Mouse (Mus musculus): ENCODE measurements around the gene Prm3. TPM values are rescaled to one million over a fixed set of nuclear protein-coding genes. Genes with fewer than 3 reads are reported as not detected.

Gene Prm3
- not detected in 2 replicates for polyA plus RNA-seq (2016; fragmentation: Nextera tagmentation; extraction: Ambion mirVana)

- no peak within 1 kb of the TSS for H3K27ac ChIP-seq (replicated peaks)
- peaks cover 18% of the 10 kb centered on the region for H3K27me3 ChIP-seq (ENCODE audit: low read depth, poor library complexity, severe bottlenecking)
- DNase-seq (ENCODE audit: low spot score), result no peak
- no peak within 1 kb of the TSS for H3K4me3 ChIP-seq
- H3K9me3 ChIP-seq (replicated peaks), result no peaks in the 10 kb centered on the region
- WGBS, result 77% methylated on average over 9 of the region's 9 CpGs
- H3K4me1 ChIP-seq, result peaks cover 19% of the 10 kb centered on the region
- H3K36me3 ChIP-seq, result no peaks in the 10 kb centered on the region
These were observed at the start of gene Prm3 for GRCm38 (mm10) chr16:10790702-10791101. Gene Prm3, minus strand, starts transcription at chr16:10790914.

GRCm38 (mm10) chr16:10840018-10840417 is 49.3 kb upstream of the Prm3 start:
- H3K27ac ChIP-seq (replicated peaks), result no peak overlapping the region
- 97% methylated on average over 12 of the region's 14 CpGs for WGBS
- no peaks in the 10 kb centered on the region for H3K27me3 ChIP-seq (ENCODE audit: low read depth, poor library complexity, severe bottlenecking)
- H3K36me3 ChIP-seq, result peaks cover 22% of the 10 kb centered on the region
- no peaks in the 10 kb centered on the region for H3K9me3 ChIP-seq (replicated peaks)
- no peak overlapping the region for H3K4me3 ChIP-seq
- DNase-seq (ENCODE audit: low spot score), result no peak
- H3K4me1 ChIP-seq, result peaks cover 56% of the 10 kb centered on the region

GRCm38 (mm10) chr16:10838487-10839245 is 48.0 kb upstream of the Prm3 start:
- WGBS, result 62% methylated on average over 10 of the region's 10 CpGs
- Histone ChIP-seq H3K27me3 (ENCODE audit: low read depth, poor library complexity, severe bottlenecking) (peaks cover 6% of the 10 kb centered on the region), H3K4me1 (peaks cover 49% of the 10 kb centered on the region), H3K9me3 (replicated peaks) (no peaks in the 10 kb centered on the region), H3K4me3 (no peak overlapping the region), H3K36me3 (peaks cover 22% of the 10 kb centered on the region), H3K27ac (replicated peaks) (no peak overlapping the region)
- peak; percentile 18 for DNase-seq (ENCODE audit: low spot score)

- 77% methylated on average over 1 of the region's 1 CpGs for WGBS
- no peak for DNase-seq (ENCODE audit: low spot score)
- Histone ChIP-seq H3K9me3 (replicated peaks) (no peaks in the 10 kb centered on the region), H3K27ac (replicated peaks) (peak overlapping the region; percentile 11; the same call in 1 of the 2 replicates), H3K27me3 (ENCODE audit: low read depth, poor library complexity, severe bottlenecking) (peaks cover 12% of the 10 kb centered on the region), H3K4me3 (no peak overlapping the region), H3K36me3 (peaks cover 22% of the 10 kb centered on the region), H3K4me1 (peaks cover 43% of the 10 kb centered on the region)
These were observed 47.2 kb upstream of the Prm3 start for GRCm38 (mm10) chr16:10837903-10838302.

DNA sequence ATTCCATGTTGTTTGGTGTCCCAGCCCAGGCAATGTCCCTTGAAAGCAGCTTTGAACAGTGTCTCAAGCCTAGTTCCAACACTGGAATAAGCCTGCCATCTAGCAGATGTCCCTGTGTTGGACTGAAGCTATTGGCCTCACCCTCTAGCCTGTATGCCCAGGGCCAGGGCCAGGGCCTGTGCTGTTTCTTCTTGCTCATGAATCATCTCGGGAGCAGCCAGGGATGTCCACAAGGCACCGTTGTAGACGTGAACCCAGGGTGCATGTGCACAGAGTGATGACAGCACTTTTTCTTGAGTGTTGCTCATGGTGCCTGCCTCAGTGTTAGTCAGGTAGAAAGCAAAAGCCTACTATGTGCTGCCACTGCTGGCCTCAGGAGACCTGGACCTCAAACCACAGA is 46.5 kb upstream of the Prm3 start:
- H3K27me3 ChIP-seq (ENCODE audit: low read depth, poor library complexity, severe bottlenecking), result peaks cover 12% of the 10 kb centered on the region
- H3K36me3 ChIP-seq, result peaks cover 22% of the 10 kb centered on the region
- peaks cover 41% of the 10 kb centered on the region for H3K4me1 ChIP-seq
- DNase-seq (ENCODE audit: low spot score), result no peak
- no peak overlapping the region for H3K4me3 ChIP-seq
- 94% methylated on average over 3 of the region's 3 CpGs for WGBS
- no peaks in the 10 kb centered on the region for H3K9me3 ChIP-seq (replicated peaks)
- no peak overlapping the region for H3K27ac ChIP-seq (replicated peaks)

DNA sequence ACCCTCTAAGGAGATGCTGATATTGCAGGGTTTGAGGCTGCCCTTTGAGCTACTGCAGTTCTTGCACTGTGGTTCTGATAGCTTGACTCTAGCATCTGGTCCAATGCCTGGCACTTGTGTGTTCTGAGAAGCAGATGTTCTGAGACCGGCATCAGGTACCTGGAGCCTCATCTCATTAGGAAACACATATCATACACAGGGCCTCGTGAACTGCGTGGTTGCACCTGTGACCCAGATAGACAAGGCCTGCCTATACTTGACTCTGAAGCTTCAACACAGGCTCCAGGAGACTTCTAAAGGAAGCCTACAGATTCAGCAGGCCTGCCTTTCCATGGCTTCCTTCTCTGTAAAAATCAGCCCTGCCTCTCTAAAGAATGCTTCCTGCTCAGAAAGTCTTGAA is 45.7 kb upstream of the Prm3 start:
- H3K27ac ChIP-seq (replicated peaks), result no peak overlapping the region
- 93% methylated on average over 3 of the region's 3 CpGs for WGBS
- H3K27me3 ChIP-seq (ENCODE audit: low read depth, poor library complexity, severe bottlenecking), result peaks cover 12% of the 10 kb centered on the region
- H3K36me3 ChIP-seq, result peaks cover 21% of the 10 kb centered on the region
- H3K4me3 ChIP-seq, result peak overlapping the region; percentile 95; the same call in 1 of the 2 replicates
- no peak for DNase-seq (ENCODE audit: low spot score)
- peaks cover 40% of the 10 kb centered on the region for H3K4me1 ChIP-seq
- no peaks in the 10 kb centered on the region for H3K9me3 ChIP-seq (replicated peaks)

DNA sequence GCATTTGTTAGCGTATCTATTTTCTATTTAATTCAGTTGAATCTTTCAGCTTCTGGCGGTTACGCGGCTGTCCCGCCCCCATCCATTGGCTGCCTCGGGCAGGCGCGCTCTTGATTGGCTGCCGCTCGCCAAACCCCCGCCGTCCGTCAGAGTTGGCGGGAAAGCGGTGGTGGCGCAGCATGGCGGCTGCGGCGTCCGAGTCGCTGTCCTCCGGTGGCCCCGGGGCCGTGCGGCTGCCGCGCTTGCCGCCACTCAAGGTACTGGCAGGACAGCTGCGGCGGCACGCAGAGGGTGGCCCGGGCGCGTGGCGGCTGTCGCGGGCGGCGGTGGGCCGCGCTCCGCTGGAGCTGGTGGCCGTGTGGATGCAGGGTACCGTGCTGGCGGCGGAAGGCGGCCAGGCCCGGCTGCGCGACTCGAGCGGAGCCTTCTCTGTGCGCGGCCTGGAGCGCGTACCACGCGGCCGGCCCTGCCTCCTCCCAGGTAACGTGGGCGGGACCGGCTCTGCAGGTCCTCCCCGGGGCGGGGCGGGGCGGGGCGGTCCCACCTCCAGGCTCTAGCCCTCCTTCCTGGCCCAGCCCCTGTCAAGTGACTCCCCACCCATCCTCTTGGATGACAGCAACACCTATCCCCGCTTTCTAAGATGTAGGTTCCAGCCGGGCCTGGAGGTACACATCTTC is 44.3 kb upstream of the Prm3 start, which contains the start of gene Rmi2:
Rmi2 (plus strand) TSS at position 149 of the 677 bp plus-strand sequence.
- peaks cover 8% of the 10 kb centered on the region for H3K36me3 ChIP-seq
- H3K4me1 ChIP-seq, result peaks cover 40% of the 10 kb centered on the region
- peak within 1 kb of the TSS; percentile 95 for H3K4me3 ChIP-seq
- H3K27ac ChIP-seq (replicated peaks), result peak within 1 kb of the TSS; percentile 97
- H3K27me3 ChIP-seq (ENCODE audit: low read depth, poor library complexity, severe bottlenecking), result peaks cover 12% of the 10 kb centered on the region
- H3K9me3 ChIP-seq (replicated peaks), result no peaks in the 10 kb centered on the region
- DNase-seq (ENCODE audit: low spot score), result peak; percentile 90
- WGBS, result under 1% methylated on average over 67 of the region's 69 CpGs

GRCm38 (mm10) chr16:10834542-10834910 is 43.8 kb upstream of the Prm3 start:
- H3K4me1 ChIP-seq, result peaks cover 39% of the 10 kb centered on the region
- WGBS, result 12% methylated on average over 12 of the region's 12 CpGs

GRCm38 (mm10) chr16:10828461-10828805 is 37.7 kb upstream of the Prm3 start:
- H3K27ac ChIP-seq (replicated peaks), result no peak overlapping the region
- H3K4me1 ChIP-seq, result no peaks in the 10 kb centered on the region
- DNase-seq (ENCODE audit: low spot score), result no peak
- H3K4me3 ChIP-seq, result no peak overlapping the region
- no peaks in the 10 kb centered on the region for H3K9me3 ChIP-seq (replicated peaks)
- H3K36me3 ChIP-seq, result no peaks in the 10 kb centered on the region
- H3K27me3 ChIP-seq (ENCODE audit: low read depth, poor library complexity, severe bottlenecking), result peaks cover 4% of the 10 kb centered on the region; the same call in 1 of the 2 replicates
- WGBS, result 86% methylated on average over 4 of the region's 4 CpGs

More at GRCm38 (mm10) chr16:10834542-10834910, 43.8 kb upstream of the Prm3 start:
- peak overlapping the region; percentile 97 for H3K27ac ChIP-seq (replicated peaks)
- H3K27me3 ChIP-seq (ENCODE audit: low read depth, poor library complexity, severe bottlenecking), result peaks cover 12% of the 10 kb centered on the region
- H3K4me3 ChIP-seq, result peak overlapping the region; percentile 95
- no peak for DNase-seq (ENCODE audit: low spot score)
- H3K36me3 ChIP-seq, result peaks cover 3% of the 10 kb centered on the region; the same call in 1 of the 2 replicates
- no peaks in the 10 kb centered on the region for H3K9me3 ChIP-seq (replicated peaks)

GRCm38 (mm10) chr16:10827766-10828460 is 37.2 kb upstream of the Prm3 start:
- no peak for DNase-seq (ENCODE audit: low spot score)
- Histone ChIP-seq H3K4me3 (no peak overlapping the region), H3K27ac (replicated peaks) (no peak overlapping the region), H3K9me3 (replicated peaks) (no peaks in the 10 kb centered on the region), H3K36me3 (no peaks in the 10 kb centered on the region), H3K27me3 (ENCODE audit: low read depth, poor library complexity, severe bottlenecking) (no peaks in the 10 kb centered on the region), H3K4me1 (no peaks in the 10 kb centered on the region)
- 86% methylated on average over 7 of the region's 7 CpGs for WGBS

DNA sequence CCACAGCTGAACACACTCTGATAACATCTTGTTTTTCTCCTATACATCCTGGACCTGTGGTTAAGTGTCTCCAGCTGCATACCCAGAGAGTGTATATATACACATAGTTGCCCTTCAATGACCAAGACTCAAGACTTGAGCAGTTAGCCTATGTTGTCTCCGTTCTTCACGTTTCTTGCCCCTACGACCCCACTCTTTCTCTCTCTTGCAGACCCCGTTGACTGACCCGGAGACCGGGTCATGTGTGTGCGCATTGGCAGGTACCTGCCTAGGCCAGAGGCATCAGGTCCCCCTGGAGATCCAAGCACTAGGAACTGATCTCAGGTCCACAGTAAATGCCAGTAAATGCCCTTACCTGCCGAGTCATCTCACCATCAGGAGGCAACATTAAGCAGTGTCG is 36.6 kb upstream of the Prm3 start:
- no peak overlapping the region for H3K27ac ChIP-seq (replicated peaks)
- DNase-seq (ENCODE audit: low spot score), result no peak
- no peaks in the 10 kb centered on the region for H3K4me1 ChIP-seq
- H3K4me3 ChIP-seq, result no peak overlapping the region
- 92% methylated on average over 9 of the region's 9 CpGs for WGBS
- H3K36me3 ChIP-seq, result no peaks in the 10 kb centered on the region
- no peaks in the 10 kb centered on the region for H3K9me3 ChIP-seq (replicated peaks)
- H3K27me3 ChIP-seq (ENCODE audit: low read depth, poor library complexity, severe bottlenecking), result no peaks in the 10 kb centered on the region

DNA sequence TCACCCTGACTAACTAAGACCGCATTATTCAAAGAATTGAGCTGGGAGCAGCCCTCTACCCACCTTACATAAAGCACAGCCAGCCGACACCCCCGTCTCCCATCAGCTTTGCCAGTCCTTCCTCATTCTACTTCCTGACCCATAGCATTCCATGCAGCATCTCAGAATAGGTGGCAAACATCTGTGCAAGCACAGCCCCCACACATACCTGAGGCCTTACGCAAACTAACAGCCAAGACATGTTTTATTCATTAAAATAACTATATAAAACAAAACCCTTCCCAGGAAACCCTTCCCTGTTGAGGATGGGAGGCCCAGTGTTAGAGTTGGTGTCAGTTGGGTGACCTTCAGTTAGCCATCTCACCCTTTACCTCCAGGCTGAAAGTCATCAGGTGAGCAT is 35.1 kb upstream of the Prm3 start:
- DNase-seq (ENCODE audit: low spot score), result no peak
- no peak overlapping the region for H3K27ac ChIP-seq (replicated peaks)
- WGBS, result 96% methylated on average over 4 of the region's 4 CpGs
- H3K9me3 ChIP-seq (replicated peaks), result no peaks in the 10 kb centered on the region
- no peaks in the 10 kb centered on the region for H3K36me3 ChIP-seq
- H3K4me3 ChIP-seq, result no peak overlapping the region
- H3K4me1 ChIP-seq, result no peaks in the 10 kb centered on the region
- no peaks in the 10 kb centered on the region for H3K27me3 ChIP-seq (ENCODE audit: low read depth, poor library complexity, severe bottlenecking)
